Mouse (Mus musculus) megakaryocyte, embryonic 14.5 days (primary cell): Measurements from ENCODE around the gene Skida1. TPM values are rescaled to one million over a fixed set of nuclear protein-coding genes. Genes with fewer than 3 reads are reported as not detected.

Source experiments
- H3K27me3 ChIP-seq: replicated peaks from 2 replicates; pipeline ENCODE3; 2012; ENCODE audit warnings: inconsistent platforms
- H3K36me3 ChIP-seq: replicated peaks from 2 replicates; pipeline ENCODE3; 2012; ENCODE audit warnings: low read length, inconsistent platforms, mixed read lengths
- H3K4me1 ChIP-seq: 2 replicates; pipeline ENCODE4 v1.6.1; 2012; ENCODE audit warnings: inconsistent platforms
- H3K4me3 ChIP-seq: replicated peaks from 2 replicates; pipeline ENCODE3; 2012; ENCODE audit warnings: moderate library complexity, mild to moderate bottlenecking, inconsistent platforms
- H3K9me3 ChIP-seq: 2 replicates; pipeline ENCODE4 v1.6.1; 2012; ENCODE audit warnings: inconsistent platforms
- FLI1 ChIP-seq: IDR thresholded peaks from 2 replicates; pipeline ENCODE4 v1.6.1; 2012; ENCODE audit warnings: low read length, inconsistent platforms, mixed read lengths
- GATA1 ChIP-seq: IDR thresholded peaks from 3 replicates; pipeline ENCODE4 v1.6.1; 2012; ENCODE audit warnings: mixed read lengths, low read length, inconsistent platforms, borderline replicate concordance
- polyA plus RNA-seq: library from polyadenylated mRNA; stranded (reverse); fragments of >175 nt; gene quantifications from 2 replicates; pipeline ENCODE4 v1.2.3, GENCODE M21; 2012; ENCODE audit warnings: low replicate concordance; ENCODE audit not compliant: insufficient read depth

The Skida1 gene
- polyA plus RNA-seq, 1 experiment = 0.04 TPM

GRCm38 (mm10) chr2:18022886-18023285, 26.0 kb downstream of the Skida1 start:
- Histone ChIP-seq H3K9me3 (peaks cover 1% of the 10 kb centered on the region; the same call in 1 of the 2 replicates), H3K4me3 (no peak overlapping the region)
- no peak for TF ChIP-seq FLI1
- TF ChIP-seq GATA1 = no peak

GRCm38 (mm10) chr2:18019122-18019521, 29.7 kb downstream of the Skida1 start:
- no peak overlapping the region for H3K4me3 ChIP-seq
- peaks cover 6% of the 10 kb centered on the region; the same call in 1 of the 2 replicates for H3K9me3 ChIP-seq
- no peaks in the 10 kb centered on the region for H3K36me3 ChIP-seq
- no peaks in the 10 kb centered on the region for H3K4me1 ChIP-seq
- peaks cover 3% of the 10 kb centered on the region for H3K27me3 ChIP-seq
- TF ChIP-seq GATA1 (no peak), FLI1 (no peak)

More at GRCm38 (mm10) chr2:18022886-18023285, 26.0 kb downstream of the Skida1 start:
- peaks cover 19% of the 10 kb centered on the region for H3K4me1 ChIP-seq
- H3K36me3 ChIP-seq = no peaks in the 10 kb centered on the region
- peaks cover 19% of the 10 kb centered on the region for H3K27me3 ChIP-seq

- no peak overlapping the region for H3K4me3 ChIP-seq
- no peaks in the 10 kb centered on the region for H3K4me1 ChIP-seq
- no peaks in the 10 kb centered on the region for H3K27me3 ChIP-seq
- peaks cover 6% of the 10 kb centered on the region; the same call in 1 of the 2 replicates for H3K9me3 ChIP-seq
- no peaks in the 10 kb centered on the region for H3K36me3 ChIP-seq
- TF ChIP-seq GATA1 (no peak), FLI1 (no peak)
Observed at GRCm38 (mm10) chr2:18017321-18017720, 31.5 kb downstream of the Skida1 start.

- peaks cover 6% of the 10 kb centered on the region; the same call in 1 of the 2 replicates for H3K9me3 ChIP-seq
- TF ChIP-seq GATA1 = no peak
- no peak for TF ChIP-seq FLI1
- no peaks in the 10 kb centered on the region for H3K4me1 ChIP-seq
- H3K4me3 ChIP-seq = no peak overlapping the region
- H3K27me3 ChIP-seq = no peaks in the 10 kb centered on the region
- H3K36me3 ChIP-seq = no peaks in the 10 kb centered on the region
Observed at GRCm38 (mm10) chr2:18016639-18017038, 32.2 kb downstream of the Skida1 start.

- Histone ChIP-seq H3K36me3 (no peaks in the 10 kb centered on the region), H3K4me1 (no peaks in the 10 kb centered on the region), H3K9me3 (peaks cover 6% of the 10 kb centered on the region; the same call in 1 of the 2 replicates), H3K27me3 (no peaks in the 10 kb centered on the region), H3K4me3 (no peak overlapping the region)
- TF ChIP-seq FLI1 (no peak), GATA1 (no peak)
Observed at GRCm38 (mm10) chr2:18015581-18015980, 33.3 kb downstream of the Skida1 start.

- Histone ChIP-seq H3K36me3 (no peaks in the 10 kb centered on the region), H3K4me1 (no peaks in the 10 kb centered on the region), H3K27me3 (no peaks in the 10 kb centered on the region), H3K4me3 (no peak overlapping the region), H3K9me3 (peaks cover 5% of the 10 kb centered on the region; the same call in 1 of the 2 replicates)
- TF ChIP-seq GATA1 (no peak), FLI1 (no peak)
Observed at GRCm38 (mm10) chr2:18012866-18013265, 36.0 kb downstream of the Skida1 start.

- Histone ChIP-seq H3K4me1 (no peaks in the 10 kb centered on the region), H3K27me3 (no peaks in the 10 kb centered on the region), H3K36me3 (no peaks in the 10 kb centered on the region), H3K9me3 (no peaks in the 10 kb centered on the region), H3K4me3 (no peak overlapping the region)
- TF ChIP-seq GATA1 (no peak), FLI1 (no peak)
Observed at GRCm38 (mm10) chr2:18011226-18011625, 37.6 kb downstream of the Skida1 start.

- Histone ChIP-seq H3K4me3 (no peak overlapping the region), H3K4me1 (no peaks in the 10 kb centered on the region), H3K9me3 (no peaks in the 10 kb centered on the region), H3K36me3 (no peaks in the 10 kb centered on the region), H3K27me3 (no peaks in the 10 kb centered on the region)
- TF ChIP-seq FLI1 (no peak), GATA1 (no peak)
Observed at GRCm38 (mm10) chr2:18005137-18005536, 43.7 kb downstream of the Skida1 start.

- no peak overlapping the region for H3K4me3 ChIP-seq
- no peaks in the 10 kb centered on the region for H3K36me3 ChIP-seq
- TF ChIP-seq FLI1 (no peak), GATA1 (no peak)
- H3K9me3 ChIP-seq = no peaks in the 10 kb centered on the region
- H3K27me3 ChIP-seq = peaks cover 1% of the 10 kb centered on the region
- no peaks in the 10 kb centered on the region for H3K4me1 ChIP-seq
Observed at GRCm38 (mm10) chr2:18004286-18004685, 44.6 kb downstream of the Skida1 start.

GRCm38 (mm10) chr2:18002306-18002705, 46.5 kb downstream of the Skida1 start:
- H3K9me3 ChIP-seq = no peaks in the 10 kb centered on the region
- no peaks in the 10 kb centered on the region for H3K36me3 ChIP-seq
- no peaks in the 10 kb centered on the region for H3K4me1 ChIP-seq
- H3K4me3 ChIP-seq = no peak overlapping the region
- TF ChIP-seq GATA1 (no peak), FLI1 (no peak)
- peaks cover 2% of the 10 kb centered on the region for H3K27me3 ChIP-seq
